Mouse (Mus musculus): ENCODE results near the gene Scamp2. TPM values are rescaled to one million over a fixed set of nuclear protein-coding genes. Genes with fewer than 3 reads are reported as not detected.

Gene Scamp2
- 93.4 and 101 TPM in 2 replicates for polyA plus RNA-seq (2015; fragmentation: Nextera tagmentation; extraction: Ambion mirVana)

GRCm38 (mm10) chr9:57560861-57561710 lies at the start of gene Scamp2:
TSS of gene Scamp2 (plus strand) at chr9:57560943.
- H3K4me2 ChIP-seq (replicated peaks; ENCODE audit: low read depth, low read length) = peak within 1 kb of the TSS; percentile 69
- under 1% methylated on average over 37 of the region's 37 CpGs for WGBS
- H3K36me3 ChIP-seq (ENCODE audit: insufficient read depth, low read length) = no peaks in the 10 kb centered on the region
- H3K9ac ChIP-seq (replicated peaks; ENCODE audit: low read length) = peak within 1 kb of the TSS; percentile 71
- H3K27ac ChIP-seq (ENCODE audit: low read length) = peak within 1 kb of the TSS; percentile 55
- peak within 1 kb of the TSS; percentile 69 for H3K4me3 ChIP-seq (ENCODE audit: low read length)
- peak; percentile 98 for ATAC-seq (ENCODE audit: low FRiP score, low TSS enrichment)
- no peaks in the 10 kb centered on the region for H3K9me3 ChIP-seq (ENCODE audit: low read length)
- peaks cover 49% of the 10 kb centered on the region for H3K4me1 ChIP-seq (ENCODE audit: insufficient read depth, low read length)
- H3K27me3 ChIP-seq (ENCODE audit: insufficient read depth, low read length) = 0 out of 2 replicates have a peak, but pooled peaks cover 3% of the 10 kb centered on the region

GRCm38 (mm10) chr9:57517113-57517512 lies 43.6 kb upstream of the Scamp2 start:
- no peaks in the 10 kb centered on the region for H3K36me3 ChIP-seq (ENCODE audit: insufficient read depth, low read length)
- H3K9me3 ChIP-seq (ENCODE audit: low read length) = no peaks in the 10 kb centered on the region
- H3K27me3 ChIP-seq (ENCODE audit: insufficient read depth, low read length) = 0 out of 2 replicates have a peak, but pooled peaks cover 4% of the 10 kb centered on the region
- WGBS = 15% methylated on average over 3 of the region's 3 CpGs
- no peak overlapping the region for H3K9ac ChIP-seq (replicated peaks; ENCODE audit: low read length)
- H3K4me1 ChIP-seq (ENCODE audit: insufficient read depth, low read length) = peaks cover 2% of the 10 kb centered on the region
- H3K27ac ChIP-seq (ENCODE audit: low read length) = no peak overlapping the region
- no peak overlapping the region for H3K4me3 ChIP-seq (ENCODE audit: low read length)
- H3K4me2 ChIP-seq (replicated peaks; ENCODE audit: low read depth, low read length) = no peak overlapping the region
- no peak for ATAC-seq (ENCODE audit: low FRiP score, low TSS enrichment)

- peak; percentile 49 for ATAC-seq (ENCODE audit: low FRiP score, low TSS enrichment)
- WGBS = 25% methylated on average over 16 of the region's 16 CpGs
Observed at GRCm38 (mm10) chr9:57520375-57521055, 40.2 kb upstream of the Scamp2 start.

GRCm38 (mm10) chr9:57521056-57521911 lies 39.5 kb upstream of the Scamp2 start, which contains the start of gene Cox5a:
TSS of gene Cox5a (plus strand) at chr9:57521274.
- Histone ChIP-seq H3K4me3 (ENCODE audit: low read length) (peak within 1 kb of the TSS; percentile 98), H3K4me2 (replicated peaks; ENCODE audit: low read depth, low read length) (peak within 1 kb of the TSS; percentile 71), H3K36me3 (ENCODE audit: insufficient read depth, low read length) (no peaks in the 10 kb centered on the region), H3K9ac (replicated peaks; ENCODE audit: low read length) (peak within 1 kb of the TSS; percentile 97), H3K27me3 (ENCODE audit: insufficient read depth, low read length) (no peaks in the 10 kb centered on the region), H3K4me1 (ENCODE audit: insufficient read depth, low read length) (peaks cover 28% of the 10 kb centered on the region), H3K9me3 (ENCODE audit: low read length) (no peaks in the 10 kb centered on the region), H3K27ac (ENCODE audit: low read length) (peak within 1 kb of the TSS; percentile 94)
- ATAC-seq (ENCODE audit: low FRiP score, low TSS enrichment) = peak; percentile 98
- under 1% methylated on average over 95 of the region's 95 CpGs for WGBS

More at GRCm38 (mm10) chr9:57520375-57521055, 40.2 kb upstream of the Scamp2 start:
- peak overlapping the region; percentile 94 for H3K27ac ChIP-seq (ENCODE audit: low read length)
- H3K36me3 ChIP-seq (ENCODE audit: insufficient read depth, low read length) = no peaks in the 10 kb centered on the region
- peaks cover 23% of the 10 kb centered on the region for H3K4me1 ChIP-seq (ENCODE audit: insufficient read depth, low read length)
- H3K27me3 ChIP-seq (ENCODE audit: insufficient read depth, low read length) = no peaks in the 10 kb centered on the region
- no peaks in the 10 kb centered on the region for H3K9me3 ChIP-seq (ENCODE audit: low read length)
- peak overlapping the region; percentile 71 for H3K4me2 ChIP-seq (replicated peaks; ENCODE audit: low read depth, low read length)
- H3K4me3 ChIP-seq (ENCODE audit: low read length) = peak overlapping the region; percentile 98
- peak overlapping the region; percentile 97 for H3K9ac ChIP-seq (replicated peaks; ENCODE audit: low read length)

GRCm38 (mm10) chr9:57522114-57522860 lies 38.5 kb upstream of the Scamp2 start:
- no peaks in the 10 kb centered on the region for H3K36me3 ChIP-seq (ENCODE audit: insufficient read depth, low read length)
- no peaks in the 10 kb centered on the region for H3K9me3 ChIP-seq (ENCODE audit: low read length)
- ATAC-seq (ENCODE audit: low FRiP score, low TSS enrichment) = no peak
- peak overlapping the region; percentile 98 for H3K4me3 ChIP-seq (ENCODE audit: low read length)
- peak overlapping the region; percentile 71 for H3K4me2 ChIP-seq (replicated peaks; ENCODE audit: low read depth, low read length)
- peaks cover 28% of the 10 kb centered on the region for H3K4me1 ChIP-seq (ENCODE audit: insufficient read depth, low read length)
- 32% methylated on average over 7 of the region's 7 CpGs for WGBS
- H3K9ac ChIP-seq (replicated peaks; ENCODE audit: low read length) = peak overlapping the region; percentile 97
- no peaks in the 10 kb centered on the region for H3K27me3 ChIP-seq (ENCODE audit: insufficient read depth, low read length)
- peak overlapping the region; percentile 94 for H3K27ac ChIP-seq (ENCODE audit: low read length)

GRCm38 (mm10) chr9:57522861-57523246 lies 37.9 kb upstream of the Scamp2 start:
- no peak for ATAC-seq (ENCODE audit: low FRiP score, low TSS enrichment)
- no peaks in the 10 kb centered on the region for H3K9me3 ChIP-seq (ENCODE audit: low read length)
- H3K4me2 ChIP-seq (replicated peaks; ENCODE audit: low read depth, low read length) = peak overlapping the region; percentile 71
- H3K9ac ChIP-seq (replicated peaks; ENCODE audit: low read length) = peak overlapping the region; percentile 97; the same call in 1 of the 2 replicates
- H3K27ac ChIP-seq (ENCODE audit: low read length) = no peak overlapping the region
- peaks cover 28% of the 10 kb centered on the region for H3K4me1 ChIP-seq (ENCODE audit: insufficient read depth, low read length)
- H3K4me3 ChIP-seq (ENCODE audit: low read length) = peak overlapping the region; percentile 98
- 73% methylated on average over 4 of the region's 4 CpGs for WGBS
- no peaks in the 10 kb centered on the region for H3K36me3 ChIP-seq (ENCODE audit: insufficient read depth, low read length)
- no peaks in the 10 kb centered on the region for H3K27me3 ChIP-seq (ENCODE audit: insufficient read depth, low read length)

GRCm38 (mm10) chr9:57523754-57524153 lies 37.0 kb upstream of the Scamp2 start:
- Histone ChIP-seq H3K4me2 (replicated peaks; ENCODE audit: low read depth, low read length) (no peak overlapping the region), H3K4me3 (ENCODE audit: low read length) (no peak overlapping the region), H3K9ac (replicated peaks; ENCODE audit: low read length) (no peak overlapping the region), H3K27me3 (ENCODE audit: insufficient read depth, low read length) (no peaks in the 10 kb centered on the region), H3K36me3 (ENCODE audit: insufficient read depth, low read length) (peaks cover 2% of the 10 kb centered on the region; the same call in 1 of the 2 replicates), H3K9me3 (ENCODE audit: low read length) (no peaks in the 10 kb centered on the region), H3K4me1 (ENCODE audit: insufficient read depth, low read length) (peaks cover 28% of the 10 kb centered on the region), H3K27ac (ENCODE audit: low read length) (no peak overlapping the region)
- ATAC-seq (ENCODE audit: low FRiP score, low TSS enrichment) = no peak
- 78% methylated on average over 1 of the region's 1 CpGs for WGBS

- H3K27me3 ChIP-seq (ENCODE audit: insufficient read depth, low read length) = no peaks in the 10 kb centered on the region
- ATAC-seq (ENCODE audit: low FRiP score, low TSS enrichment) = no peak
- no peak overlapping the region for H3K27ac ChIP-seq (ENCODE audit: low read length)
- H3K4me2 ChIP-seq (replicated peaks; ENCODE audit: low read depth, low read length) = no peak overlapping the region
- H3K9me3 ChIP-seq (ENCODE audit: low read length) = no peaks in the 10 kb centered on the region
- no peak overlapping the region for H3K9ac ChIP-seq (replicated peaks; ENCODE audit: low read length)
- peaks cover 28% of the 10 kb centered on the region for H3K4me1 ChIP-seq (ENCODE audit: insufficient read depth, low read length)
- no peak overlapping the region for H3K4me3 ChIP-seq (ENCODE audit: low read length)
- peaks cover 2% of the 10 kb centered on the region; the same call in 1 of the 2 replicates for H3K36me3 ChIP-seq (ENCODE audit: insufficient read depth, low read length)
Observed at GRCm38 (mm10) chr9:57524439-57524838, 36.3 kb upstream of the Scamp2 start.

GRCm38 (mm10) chr9:57525516-57525915 lies 35.2 kb upstream of the Scamp2 start:
- Histone ChIP-seq H3K4me2 (replicated peaks; ENCODE audit: low read depth, low read length) (no peak overlapping the region), H3K36me3 (ENCODE audit: insufficient read depth, low read length) (peaks cover 6% of the 10 kb centered on the region; the same call in 1 of the 2 replicates), H3K27ac (ENCODE audit: low read length) (no peak overlapping the region), H3K4me1 (ENCODE audit: insufficient read depth, low read length) (peaks cover 28% of the 10 kb centered on the region), H3K4me3 (ENCODE audit: low read length) (no peak overlapping the region), H3K27me3 (ENCODE audit: insufficient read depth, low read length) (no peaks in the 10 kb centered on the region), H3K9ac (replicated peaks; ENCODE audit: low read length) (no peak overlapping the region), H3K9me3 (ENCODE audit: low read length) (no peaks in the 10 kb centered on the region)
- WGBS = 62% methylated on average over 2 of the region's 2 CpGs
- no peak for ATAC-seq (ENCODE audit: low FRiP score, low TSS enrichment)

Data from kidney, embryonic 16.5 days (tissue).